Mouse (Mus musculus) CH12.LX (cell line): ENCODE data around the gene Trim30c. TPM values are rescaled to one million over a fixed set of nuclear protein-coding genes. Genes with fewer than 3 reads are reported as not detected.

Experiments used
- DNase-seq: peaks from one replicate; pipeline ENCODE4 v3.0.0-alpha.2; 2013; ENCODE audit errors: extremely low read depth
- H3K27ac ChIP-seq: 2 replicates; pipeline ENCODE4 v1.5.1; 2012; ENCODE audit warnings: low read depth, mild to moderate bottlenecking, control low read depth, moderate library complexity; ENCODE audit not compliant: insufficient read depth
- H3K27me3 ChIP-seq: replicated peaks from 2 replicates; pipeline ENCODE3; 2012; ENCODE audit warnings: inconsistent platforms
- H3K36me3 ChIP-seq, 2 experiments: replicated peaks in 1 of 2; 2 replicates each; pipeline versions ENCODE3 to v1.6.1; 2012; ENCODE audit warnings: inconsistent platforms in 1 of 2, low read length in 1 of 2, mild to moderate bottlenecking in 1 of 2, mixed read lengths in 1 of 2, moderate library complexity in 1 of 2; ENCODE audit not compliant: control insufficient read depth in 1 of 2, insufficient read depth in 1 of 2
- H3K4me1 ChIP-seq, 2 experiments: 2 replicates each; pipeline ENCODE4 v1.6.1; 2012; ENCODE audit warnings: inconsistent platforms in 1 of 2, moderate library complexity in 1 of 2; ENCODE audit not compliant: insufficient read depth in 2 of 2, control insufficient read depth in 1 of 2
- H3K4me2 ChIP-seq: 2 replicates; pipeline ENCODE4 v1.6.1; 2012; ENCODE audit warnings: low read depth, mild to moderate bottlenecking, control low read depth; ENCODE audit not compliant: poor library complexity, insufficient read depth, severe bottlenecking
- H3K4me3 ChIP-seq, 3 experiments: fragments of 150-350 bp in 1 of 3; sonication (generic) in 1 of 3; replicated peaks in 1 of 3; 2 replicates each; pipeline versions ENCODE3 to v1.5.1; 2011 to 2012; ENCODE audit warnings: low read depth in 2 of 3, low read length in 2 of 3, mild to moderate bottlenecking in 2 of 3, moderate library complexity in 2 of 3, control low read depth in 1 of 3, improper control_type of control experiment in 1 of 3, inconsistent platforms in 1 of 3, mixed read lengths in 1 of 3; ENCODE audit not compliant: poor library complexity in 1 of 3
- H3K79me2 ChIP-seq: replicated peaks from 2 replicates; pipeline ENCODE4 v1.6.1; 2012; ENCODE audit warnings: mild to moderate bottlenecking, moderate library complexity; ENCODE audit not compliant: control insufficient read depth, poor library complexity, insufficient read depth, severe bottlenecking; ENCODE audit errors: extremely low read depth
- H3K9ac ChIP-seq: 2 replicates; pipeline ENCODE4 v1.6.1; 2012; ENCODE audit warnings: low read depth, mild to moderate bottlenecking, control low read depth, moderate library complexity; ENCODE audit not compliant: insufficient read depth
- H3K9me3 ChIP-seq: replicated peaks from 2 replicates; pipeline ENCODE3; 2012; ENCODE audit warnings: low read length, inconsistent platforms, mixed read lengths
- BHLHE40 ChIP-seq: IDR thresholded peaks from 2 replicates; pipeline ENCODE4 v1.6.1; 2011; ENCODE audit warnings: mild to moderate bottlenecking, low read depth, low read length, improper control_type of control experiment
- CHD1 ChIP-seq: IDR thresholded peaks from 2 replicates; pipeline ENCODE4 v1.6.1; 2012; ENCODE audit warnings: low read depth, low read length, improper control_type of control experiment, inconsistent platforms
- CHD2 ChIP-seq: IDR thresholded peaks from 2 replicates; pipeline ENCODE4 v1.6.1; 2011; ENCODE audit warnings: low read length, improper control_type of control experiment
- CTCF ChIP-seq, 2 experiments: IDR thresholded peaks in 1 of 2; conservative IDR thresholded peaks in 1 of 2; 2 replicates each; pipeline ENCODE4 v1.5.1; 2011 to 2012; ENCODE audit warnings: low read depth in 2 of 2, low read length in 2 of 2, improper control_type of control experiment in 1 of 2, inconsistent platforms in 1 of 2, mild to moderate bottlenecking in 1 of 2, moderate library complexity in 1 of 2
- E2F4 ChIP-seq: IDR thresholded peaks from 2 replicates; pipeline ENCODE4 v1.6.1; 2011; ENCODE audit warnings: low read depth, low read length, improper control_type of control experiment; ENCODE audit not compliant: insufficient replicate concordance
- ELF1 ChIP-seq: IDR thresholded peaks from 2 replicates; pipeline ENCODE4 v1.6.1; 2014; ENCODE audit warnings: low read depth, mild to moderate bottlenecking, inconsistent platforms, low read length, improper control_type of control experiment
- EP300 ChIP-seq: IDR thresholded peaks from 2 replicates; pipeline ENCODE4 v1.6.1; 2011; ENCODE audit warnings: low read length, improper control_type of control experiment
- ETS1 ChIP-seq: conservative IDR thresholded peaks from 2 replicates; pipeline ENCODE4 v1.6.1; 2012; ENCODE audit warnings: low read depth, mild to moderate bottlenecking, inconsistent platforms, low read length, improper control_type of control experiment, moderate library complexity
- HCFC1 ChIP-seq: IDR thresholded peaks from 2 replicates; pipeline ENCODE4 v1.6.1; 2012; ENCODE audit warnings: low read depth, mild to moderate bottlenecking, inconsistent platforms, low read length, improper control_type of control experiment
- IRF4 ChIP-seq: IDR thresholded peaks from 2 replicates; pipeline ENCODE4 v1.6.1; 2014; ENCODE audit warnings: low read depth, mild to moderate bottlenecking, inconsistent platforms, low read length, improper control_type of control experiment
- JUN ChIP-seq: IDR thresholded peaks from 2 replicates; pipeline ENCODE4 v1.6.1; 2011; ENCODE audit warnings: low read depth, mild to moderate bottlenecking, low read length, improper control_type of control experiment, moderate library complexity; ENCODE audit not compliant: insufficient read depth
- JUND ChIP-seq: conservative IDR thresholded peaks from 2 replicates; pipeline ENCODE4 v1.6.1; 2011; ENCODE audit warnings: low read depth, low read length, improper control_type of control experiment
- KAT2A ChIP-seq: IDR thresholded peaks from 2 replicates; pipeline ENCODE4 v1.6.1; 2012; ENCODE audit warnings: low read length, improper control_type of control experiment, inconsistent platforms; ENCODE audit not compliant: insufficient replicate concordance
- MAFK ChIP-seq: IDR thresholded peaks from 2 replicates; pipeline ENCODE4 v1.6.1; 2011; ENCODE audit warnings: low read length, improper control_type of control experiment; ENCODE audit not compliant: insufficient replicate concordance
- MAX ChIP-seq: IDR thresholded peaks from 2 replicates; pipeline ENCODE4 v1.6.1; 2011; ENCODE audit warnings: low read length, improper control_type of control experiment
- MAZ ChIP-seq: IDR thresholded peaks from 2 replicates; pipeline ENCODE4 v1.6.1; 2012; ENCODE audit warnings: low read depth, mild to moderate bottlenecking, inconsistent platforms, low read length, improper control_type of control experiment, moderate library complexity
- MEF2A ChIP-seq: IDR thresholded peaks from 2 replicates; pipeline ENCODE4 v1.6.1; 2014; ENCODE audit warnings: low read depth, mild to moderate bottlenecking, inconsistent platforms, low read length, improper control_type of control experiment, borderline replicate concordance
- MXI1 ChIP-seq: IDR thresholded peaks from 2 replicates; pipeline ENCODE4 v1.6.1; 2011; ENCODE audit warnings: mild to moderate bottlenecking, low read depth, low read length, improper control_type of control experiment
- MYC ChIP-seq: IDR thresholded peaks from 2 replicates; pipeline ENCODE4 v1.6.1; 2011; ENCODE audit warnings: low read depth, mild to moderate bottlenecking, improper control_type of control experiment, low read length
- NELFE ChIP-seq: IDR thresholded peaks from 2 replicates; pipeline ENCODE4 v1.6.1; 2011; ENCODE audit warnings: low read depth, low read length, improper control_type of control experiment
- NRF1 ChIP-seq: IDR thresholded peaks from 2 replicates; pipeline ENCODE4 v1.6.1; 2014; ENCODE audit warnings: low read depth, mild to moderate bottlenecking, inconsistent platforms, low read length, improper control_type of control experiment, moderate library complexity
- PAX5 ChIP-seq: IDR thresholded peaks from 2 replicates; pipeline ENCODE4 v1.6.1; 2012; ENCODE audit warnings: low read length, inconsistent platforms, mixed read lengths
- POLR2A ChIP-seq: IDR thresholded peaks from 2 replicates; pipeline ENCODE4 v1.6.1; 2011; ENCODE audit warnings: low read depth, mild to moderate bottlenecking, improper control_type of control experiment, low read length
- RCOR1 ChIP-seq: conservative IDR thresholded peaks from 2 replicates; pipeline ENCODE4 v1.6.1; 2012; ENCODE audit warnings: low read depth, mild to moderate bottlenecking, inconsistent platforms, low read length, improper control_type of control experiment
- SIN3A ChIP-seq: IDR thresholded peaks from 2 replicates; pipeline ENCODE4 v1.6.1; 2012; ENCODE audit warnings: low read length, improper control_type of control experiment, inconsistent platforms
- SMC3 ChIP-seq: IDR thresholded peaks from 2 replicates; pipeline ENCODE4 v1.6.1; 2011; ENCODE audit warnings: low read depth, low read length, improper control_type of control experiment
- TCF12 ChIP-seq: IDR thresholded peaks from 2 replicates; pipeline ENCODE4 v1.6.1; 2014; ENCODE audit warnings: low read depth, mild to moderate bottlenecking, inconsistent platforms, low read length, improper control_type of control experiment
- USF1 ChIP-seq: IDR thresholded peaks from 2 replicates; pipeline ENCODE4 v1.6.1; 2014; ENCODE audit warnings: low read depth, mild to moderate bottlenecking, inconsistent platforms, low read length, improper control_type of control experiment
- USF2 ChIP-seq: conservative IDR thresholded peaks from 2 replicates; pipeline ENCODE4 v1.6.1; 2011; ENCODE audit warnings: low read depth, low read length, improper control_type of control experiment
- ZKSCAN1 ChIP-seq: IDR thresholded peaks from 2 replicates; pipeline ENCODE4 v1.6.1; 2012; ENCODE audit warnings: low read depth, inconsistent platforms, low read length, improper control_type of control experiment, borderline replicate concordance
- ZNF384 ChIP-seq: IDR thresholded peaks from 2 replicates; pipeline ENCODE4 v1.6.1; 2012; ENCODE audit warnings: low read depth, low read length, improper control_type of control experiment, inconsistent platforms
- dilution Hi-C: fragments of 300-500 bp; cut with MboI; formaldehyde crosslinking; loops from 2 replicates; pipeline ENCODE4 v1.14.3; 2020; ENCODE audit warnings: low sequenced_read_pairs; ENCODE audit not compliant: extremely low pct_unique_long_range_greater_than_20kb, extremely low pct_ligation_motif_present
- in situ Hi-C: fragments of 300-500 bp; cut with MboI; formaldehyde crosslinking; loops from 3 replicates; pipeline ENCODE4 v1.14.3; 2019; ENCODE audit warnings: low sequenced_read_pairs, low pct_ligation_motif_present, low pct_unique_long_range_greater_than_20kb, mixed read lengths
- polyA plus RNA-seq: library from polyadenylated mRNA; unstranded; fragments of >175 nt; gene quantifications from 2 replicates; pipeline ENCODE4 v1.2.1, GENCODE M21; 2012; ENCODE audit warnings: low read depth; ENCODE audit not compliant: insufficient read length
- total RNA-seq, 2 experiments: library from RNA; depleted of rRNA; stranded (reverse); fragments of 300-350 nt in 1 of 2; fragments of >200 nt in 1 of 2; gene quantifications; 2 replicates each; pipeline ENCODE4 v1.2.3; 2012 to 2014

The Trim30c gene
- total RNA-seq (2012; rRNA removed): not detected in 2 replicates
- 0.12 TPM in 1 of 2 replicates, not detected in the other for total RNA-seq (2014; rRNA removed)
- 0.18 TPM in 1 of 2 replicates, not detected in the other for polyA plus RNA-seq

DNA sequence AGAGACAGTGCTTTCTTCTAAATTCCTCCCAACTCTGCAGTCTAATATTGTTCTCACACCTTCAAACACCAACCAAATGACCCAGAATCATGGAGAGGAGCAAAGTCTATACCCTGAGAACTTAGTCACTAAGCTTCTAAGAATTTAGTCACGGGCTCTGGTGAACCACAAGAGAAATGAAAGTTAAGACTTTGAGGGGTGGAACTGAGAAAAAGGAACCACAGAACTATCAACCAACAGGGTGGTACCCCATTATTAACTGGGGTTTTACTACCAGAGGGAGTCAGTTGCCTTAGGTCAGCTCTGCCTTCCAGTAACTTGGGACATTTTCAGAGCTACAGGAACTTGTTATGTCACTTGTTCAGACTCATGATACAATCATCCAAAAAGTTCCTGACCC is at the start of gene Trim30c:
Gene Trim30c, minus strand, starts transcription at position 140 of the 400 bp plus-strand sequence.
- no peak for DNase-seq
- in situ Hi-C loops (no loop called here), dilution Hi-C loops (no loop called here)
- Histone ChIP-seq H3K36me3 (no peaks in the 10 kb centered on the region), H3K27me3 (no peaks in the 10 kb centered on the region), H3K4me3 (no peak within 1 kb of the TSS), H3K9ac (no peak within 1 kb of the TSS), H3K9me3 (no peaks in the 10 kb centered on the region), H3K4me1 (peaks cover 0 to 22% of the 10 kb centered on the region in 2 experiments; a peak in 2 of 4 replicates), H3K4me2 (no peak within 1 kb of the TSS), H3K27ac (no peak within 1 kb of the TSS)
- TF ChIP-seq BHLHE40: peak; percentile 36; the same call in 1 of the 2 replicates
- no peak for TF ChIP-seq MEF2A
- no peak for TF ChIP-seq MAX
- TF ChIP-seq, all 38 proteins: peak for 1
- no peaks in the 10 kb centered on the region for H3K79me2 ChIP-seq

DNA sequence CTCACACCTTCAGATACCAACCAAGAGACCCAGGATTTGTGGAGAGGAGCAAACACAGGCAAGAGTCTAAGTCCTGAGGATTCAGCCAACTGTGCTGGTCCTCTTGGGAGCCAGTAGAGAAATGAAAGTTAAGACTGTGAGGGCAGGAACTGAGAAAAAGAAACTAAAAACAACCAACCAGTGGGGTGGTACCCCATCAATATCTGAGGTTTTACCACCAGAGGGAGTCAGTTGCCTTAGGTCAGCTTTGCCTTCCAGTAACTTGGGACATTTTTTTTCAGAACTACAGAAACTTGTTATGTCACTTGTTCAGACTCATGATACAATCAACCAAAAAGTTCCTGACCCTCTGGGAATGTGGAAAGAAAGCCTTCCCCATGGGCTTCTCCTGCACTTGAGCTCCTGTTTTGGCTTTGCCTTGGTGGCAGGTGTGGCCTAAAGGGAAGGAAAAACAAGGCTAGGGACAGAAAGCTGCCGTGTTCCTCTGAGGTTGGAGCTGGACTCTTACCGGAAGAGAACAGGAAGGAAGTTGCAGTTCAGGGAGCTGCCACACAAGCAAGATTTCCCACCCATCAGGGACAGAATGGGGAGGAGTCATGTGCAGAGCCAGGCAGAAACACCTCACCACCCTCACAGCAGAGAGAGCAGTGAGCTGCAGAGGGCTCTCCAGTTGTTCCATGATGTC is 45.5 kb upstream of the Trim30c start:
- in situ Hi-C loops (no loop called here), dilution Hi-C loops (no loop called here)
- Histone ChIP-seq H3K27me3 (no peaks in the 10 kb centered on the region), H3K4me2 (peak overlapping the region; percentile 80), H3K4me3 (peak overlapping the region; percentile 33 to 55 (median 53)), H3K4me1 (peaks cover 15 to 70% of the 10 kb centered on the region in 2 experiments), H3K36me3 (peaks cover 3 to 23% of the 10 kb centered on the region in 2 experiments), H3K27ac (peak overlapping the region; percentile 69), H3K79me2 (peaks cover 5% of the 10 kb centered on the region; the same call in 1 of the 2 replicates), H3K9me3 (no peaks in the 10 kb centered on the region), H3K9ac (peak overlapping the region; percentile 73)
- DNase-seq: peak; percentile 91
- TF ChIP-seq MAFK (no peak), ETS1 (peak; percentile 71), USF2 (no peak), SMC3 (peak; percentile 77), ZNF384 (peak; percentile 96), KAT2A (no peak), MXI1 (no peak), CHD1 (0 out of 2 replicates have a peak, but pooled peaks have one; percentile 27), NRF1 (no peak), SIN3A (peak; percentile 73; the same call in 1 of the 2 replicates), CHD2 (no peak), MYC (no peak), MAZ (peak; percentile 50; the same call in 1 of the 2 replicates), EP300 (peak; percentile 29; the same call in 1 of the 2 replicates), USF1 (no peak), ZKSCAN1 (no peak), IRF4 (peak; percentile 81), JUN (no peak), HCFC1 (peak; percentile 50), E2F4 (no peak), POLR2A (peak; percentile 72), NELFE (peak; percentile 63; the same call in 1 of the 2 replicates), ELF1 (peak; percentile 78), CTCF (conservative IDR thresholded peaks at IDR 0.05 in 1 of 2, IDR thresholded peaks at IDR 0.05 in 1 of 2; ENCODE audit: low read depth in 2 of 2, low read length in 2 of 2) (peak; percentile 56 to 86), PAX5 (no peak), TCF12 (peak; percentile 54), JUND (0 out of 2 replicates have a peak, but pooled peaks have one; percentile 56), MEF2A (peak; percentile 24; the same call in 1 of the 2 replicates), RCOR1 (no peak)
